Mouse (Mus musculus): ENCODE data around the gene Klrg1. TPM values are rescaled to one million over a fixed set of nuclear protein-coding genes. Genes with fewer than 3 reads are reported as not detected.

Gene Klrg1
- 0.40 and 0.43 TPM in 2 replicates for polyA plus RNA-seq (2015; fragmentation: Nextera tagmentation; extraction: Ambion mirVana)

- no peak within 1 kb of the TSS for H3K27ac ChIP-seq
- no peak within 1 kb of the TSS for H3K4me3 ChIP-seq
- ATAC-seq, result no peak
- no peaks in the 10 kb centered on the region for H3K4me1 ChIP-seq
- no peaks in the 10 kb centered on the region for H3K36me3 ChIP-seq (ENCODE audit: poor library complexity, severe bottlenecking)
- WGBS, result 86% methylated on average over 6 of the region's 6 CpGs
- H3K4me2 ChIP-seq, result no peak within 1 kb of the TSS
- H3K9me3 ChIP-seq (replicated peaks), result no peaks in the 10 kb centered on the region
- H3K27me3 ChIP-seq, result no peaks in the 10 kb centered on the region
- H3K9ac ChIP-seq, result no peak within 1 kb of the TSS
Observed at GRCm38 (mm10) chr6:122282782-122283181, at the start of gene Klrg1. Gene Klrg1, minus strand, starts transcription at chr6:122282882.

- 96% methylated on average over 6 of the region's 6 CpGs for WGBS
- H3K27ac ChIP-seq, result no peak overlapping the region
- no peak overlapping the region for H3K4me3 ChIP-seq
- H3K4me1 ChIP-seq, result no peaks in the 10 kb centered on the region
- H3K36me3 ChIP-seq (ENCODE audit: poor library complexity, severe bottlenecking), result peaks cover 77% of the 10 kb centered on the region
- H3K27me3 ChIP-seq, result no peaks in the 10 kb centered on the region
- H3K9ac ChIP-seq, result no peak overlapping the region
- no peaks in the 10 kb centered on the region for H3K9me3 ChIP-seq (replicated peaks)
- H3K4me2 ChIP-seq, result no peak overlapping the region
- no peak for ATAC-seq
Observed at GRCm38 (mm10) chr6:122325361-122325975, 42.8 kb upstream of the Klrg1 start.

DNA sequence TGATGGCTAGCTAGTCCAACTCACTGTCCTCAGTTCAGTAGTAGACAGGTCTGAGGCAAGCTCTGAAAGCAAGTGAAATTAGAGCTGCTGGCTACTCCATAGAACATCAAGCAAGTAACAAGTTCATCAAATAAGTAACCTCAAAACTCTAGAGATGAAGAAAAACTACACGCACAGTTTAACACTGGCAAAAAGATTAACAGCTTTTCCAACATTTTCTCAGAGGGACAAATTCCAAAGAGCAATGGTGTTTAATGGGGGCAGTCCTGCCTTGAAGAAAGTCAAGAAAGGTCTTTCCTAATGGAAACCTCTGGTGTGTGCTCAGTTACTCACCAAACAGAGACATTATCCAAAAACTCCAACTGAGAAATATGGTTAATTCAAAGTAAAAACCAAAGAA, 36.0 kb upstream of the Klrg1 start:
- no peak for ATAC-seq
- WGBS, result 100% methylated on average over 1 of the region's 1 CpGs
- no peaks in the 10 kb centered on the region for H3K9me3 ChIP-seq (replicated peaks)
- no peak overlapping the region for H3K4me2 ChIP-seq
- no peak overlapping the region for H3K4me3 ChIP-seq
- no peaks in the 10 kb centered on the region for H3K4me1 ChIP-seq
- peaks cover 98% of the 10 kb centered on the region for H3K36me3 ChIP-seq (ENCODE audit: poor library complexity, severe bottlenecking)
- H3K27me3 ChIP-seq, result no peaks in the 10 kb centered on the region
- no peak overlapping the region for H3K9ac ChIP-seq
- no peak overlapping the region for H3K27ac ChIP-seq

DNA sequence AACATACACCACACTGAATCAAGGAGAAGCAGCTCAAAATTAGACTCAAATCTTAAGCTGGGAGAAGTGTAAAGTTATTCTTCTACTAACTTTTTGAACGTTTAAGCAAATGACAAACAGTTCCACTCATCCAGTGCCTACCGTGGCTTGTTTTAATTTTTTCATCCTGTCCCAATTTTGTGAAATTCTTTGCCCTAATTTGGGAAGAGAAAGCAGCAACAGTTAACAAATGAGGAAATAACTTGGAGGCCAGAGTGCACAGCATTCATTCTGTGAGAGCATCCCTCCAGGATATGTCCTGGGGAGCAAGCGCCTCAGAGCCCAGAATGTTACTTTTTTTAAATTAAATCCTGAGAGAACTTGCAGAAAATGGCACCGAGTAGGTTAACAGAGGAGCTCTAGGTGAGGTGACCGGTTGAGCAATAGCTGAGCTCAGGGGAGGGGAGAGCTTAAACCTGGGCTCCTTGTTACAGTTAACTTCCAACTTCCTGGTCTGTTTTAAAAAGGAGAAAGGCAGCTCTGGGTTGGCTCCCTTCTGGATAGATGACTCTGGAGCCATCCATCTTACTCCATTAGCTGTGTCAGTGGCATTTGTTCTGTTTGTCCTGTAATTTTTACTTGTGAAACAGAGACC, 27.6 kb upstream of the Klrg1 start:
- H3K27ac ChIP-seq, result no peak overlapping the region
- H3K9ac ChIP-seq, result peak overlapping the region; percentile 88
- peak overlapping the region; percentile 80 for H3K4me2 ChIP-seq
- H3K9me3 ChIP-seq (replicated peaks), result no peaks in the 10 kb centered on the region
- ATAC-seq, result no peak
- WGBS, result 84% methylated on average over 5 of the region's 5 CpGs
- H3K4me1 ChIP-seq, result peaks cover 21% of the 10 kb centered on the region
- no peaks in the 10 kb centered on the region for H3K27me3 ChIP-seq
- peak overlapping the region; percentile 81; the same call in 1 of the 2 replicates for H3K4me3 ChIP-seq
- peaks cover 28% of the 10 kb centered on the region for H3K36me3 ChIP-seq (ENCODE audit: poor library complexity, severe bottlenecking)

GRCm38 (mm10) chr6:122309446-122309960, 26.8 kb upstream of the Klrg1 start:
- Histone ChIP-seq H3K27ac (peak overlapping the region; percentile 69; the same call in 1 of the 2 replicates), H3K36me3 (ENCODE audit: poor library complexity, severe bottlenecking) (peaks cover 20% of the 10 kb centered on the region)
- WGBS, result 12% methylated on average over 11 of the region's 11 CpGs

DNA sequence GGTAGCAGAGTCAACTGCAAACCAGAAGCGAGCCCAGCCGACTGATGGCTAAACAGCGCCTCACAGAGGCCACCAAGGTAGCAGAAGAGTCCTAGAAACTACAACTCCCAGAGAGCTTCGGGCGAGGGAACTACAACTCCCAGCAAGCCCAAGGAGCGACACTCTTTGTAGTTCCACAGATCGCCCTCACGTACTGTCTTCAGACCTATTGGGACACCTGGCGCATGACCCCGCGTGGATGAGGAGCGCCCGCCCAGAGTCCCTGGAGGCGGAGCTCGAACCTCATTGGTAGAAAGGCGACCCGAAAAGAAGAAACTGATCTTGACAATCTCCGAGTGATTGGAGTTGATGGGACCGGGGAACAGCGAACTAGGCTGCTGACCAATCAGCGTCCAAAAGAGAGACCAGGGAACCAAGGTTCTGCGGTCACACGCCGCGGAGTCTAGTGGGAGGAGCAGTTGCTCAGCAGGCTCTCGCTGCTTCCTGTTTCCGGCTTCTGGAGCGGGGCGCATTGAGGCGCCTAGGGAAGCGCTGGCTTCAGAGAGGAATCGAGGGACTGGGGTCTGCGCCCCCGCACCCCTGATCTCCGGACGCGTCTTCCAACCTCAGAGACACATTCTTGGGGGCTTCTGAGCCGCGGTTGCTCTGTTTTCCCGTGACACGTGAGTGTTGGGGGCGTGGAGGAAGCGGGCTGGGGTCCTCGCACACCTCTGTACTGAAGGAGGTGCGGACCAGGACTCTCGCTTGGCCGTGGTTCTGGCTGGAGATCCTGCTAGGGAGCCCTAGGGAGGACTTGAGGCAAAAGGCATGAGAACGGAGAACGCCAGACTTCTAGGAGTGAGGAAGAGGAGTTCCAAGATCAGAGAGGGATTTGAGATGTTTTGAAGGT, 26.1 kb upstream of the Klrg1 start, which contains the start of gene M6pr:
Gene M6pr, plus strand, starts transcription at position 216 of the 889 bp plus-strand sequence.
- WGBS, result under 1% methylated on average over 49 of the region's 49 CpGs
- H3K4me2 ChIP-seq, result peak within 1 kb of the TSS; percentile 80
- peaks cover 12% of the 10 kb centered on the region for H3K36me3 ChIP-seq (ENCODE audit: poor library complexity, severe bottlenecking)
- peak; percentile 99 for ATAC-seq
- H3K4me1 ChIP-seq, result peaks cover 21% of the 10 kb centered on the region
- peak within 1 kb of the TSS; percentile 69 for H3K27ac ChIP-seq
- H3K9ac ChIP-seq, result peak within 1 kb of the TSS; percentile 88
- no peaks in the 10 kb centered on the region for H3K9me3 ChIP-seq (replicated peaks)
- H3K27me3 ChIP-seq, result no peaks in the 10 kb centered on the region
- peak within 1 kb of the TSS; percentile 81 for H3K4me3 ChIP-seq

More at GRCm38 (mm10) chr6:122309446-122309960, 26.8 kb upstream of the Klrg1 start:
- peak overlapping the region; percentile 81 for H3K4me3 ChIP-seq
- no peak for ATAC-seq
- H3K9ac ChIP-seq, result peak overlapping the region; percentile 88
- no peaks in the 10 kb centered on the region for H3K9me3 ChIP-seq (replicated peaks)
- no peaks in the 10 kb centered on the region for H3K27me3 ChIP-seq
- H3K4me2 ChIP-seq, result peak overlapping the region; percentile 80
- H3K4me1 ChIP-seq, result peaks cover 21% of the 10 kb centered on the region

- ATAC-seq, result peak; percentile 39; the same call in 1 of the 2 replicates
- peaks cover 21% of the 10 kb centered on the region for H3K4me1 ChIP-seq
- H3K9ac ChIP-seq, result no peak overlapping the region
- whole genome bisulfite sequencing, result 68% methylated on average over 6 of the region's 6 CpGs
- no peak overlapping the region for H3K27ac ChIP-seq
- peak overlapping the region; percentile 23; the same call in 1 of the 2 replicates for H3K4me2 ChIP-seq
- peaks cover 6% of the 10 kb centered on the region for H3K36me3 ChIP-seq (ENCODE audit: poor library complexity, severe bottlenecking)
- H3K27me3 ChIP-seq, result no peaks in the 10 kb centered on the region
- peak overlapping the region; percentile 81 for H3K4me3 ChIP-seq
- H3K9me3 ChIP-seq (replicated peaks), result no peaks in the 10 kb centered on the region
Observed at GRCm38 (mm10) chr6:122308136-122308504, 25.4 kb upstream of the Klrg1 start.

GRCm38 (mm10) chr6:122306707-122307106, 24.0 kb upstream of the Klrg1 start:
- Histone ChIP-seq H3K27ac (no peak overlapping the region), H3K4me3 (no peak overlapping the region), H3K4me2 (no peak overlapping the region), H3K36me3 (ENCODE audit: poor library complexity, severe bottlenecking) (no peaks in the 10 kb centered on the region), H3K9ac (no peak overlapping the region), H3K4me1 (peaks cover 21% of the 10 kb centered on the region), H3K9me3 (replicated peaks) (no peaks in the 10 kb centered on the region), H3K27me3 (no peaks in the 10 kb centered on the region)
- WGBS, result 89% methylated on average over 4 of the region's 4 CpGs
- ATAC-seq, result no peak

GRCm38 (mm10) chr6:122304790-122305555, 22.3 kb upstream of the Klrg1 start:
- Histone ChIP-seq H3K9me3 (replicated peaks) (no peaks in the 10 kb centered on the region), H3K4me3 (no peak overlapping the region), H3K4me2 (no peak overlapping the region), H3K9ac (no peak overlapping the region), H3K27ac (no peak overlapping the region), H3K36me3 (ENCODE audit: poor library complexity, severe bottlenecking) (no peaks in the 10 kb centered on the region), H3K4me1 (peaks cover 8% of the 10 kb centered on the region), H3K27me3 (no peaks in the 10 kb centered on the region)
- 83% methylated on average over 12 of the region's 12 CpGs for WGBS
- no peak for ATAC-seq

GRCm38 (mm10) chr6:122304355-122304754, 21.7 kb upstream of the Klrg1 start:
- H3K4me2 ChIP-seq, result no peak overlapping the region
- no peak overlapping the region for H3K27ac ChIP-seq
- no peaks in the 10 kb centered on the region for H3K9me3 ChIP-seq (replicated peaks)
- H3K9ac ChIP-seq, result no peak overlapping the region
- WGBS, result 32% methylated on average over 6 of the region's 6 CpGs
- H3K27me3 ChIP-seq, result no peaks in the 10 kb centered on the region
- H3K4me3 ChIP-seq, result no peak overlapping the region
- H3K4me1 ChIP-seq, result peaks cover 1% of the 10 kb centered on the region
- H3K36me3 ChIP-seq (ENCODE audit: poor library complexity, severe bottlenecking), result no peaks in the 10 kb centered on the region
- ATAC-seq, result no peak

DNA sequence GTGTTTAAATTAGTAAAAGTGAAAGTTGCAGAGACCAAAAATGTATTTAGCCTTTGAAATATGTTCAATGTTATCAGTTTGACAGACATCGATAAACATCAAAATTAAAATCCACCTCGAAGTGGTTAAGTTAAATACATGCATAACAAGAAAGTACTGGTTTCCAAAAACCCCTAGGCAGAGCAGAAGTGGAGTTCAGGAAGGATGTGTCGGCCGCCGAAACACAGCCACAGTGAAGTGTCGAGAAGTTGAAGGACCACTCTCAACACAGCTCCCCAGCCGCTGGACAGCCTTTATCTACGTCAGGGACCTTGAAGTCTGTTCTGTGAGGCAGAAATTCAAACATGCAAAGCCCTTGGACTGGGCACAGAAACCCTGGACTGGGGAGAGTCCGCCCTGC, 20.8 kb upstream of the Klrg1 start:
- Histone ChIP-seq H3K9me3 (replicated peaks) (no peaks in the 10 kb centered on the region), H3K4me3 (no peak overlapping the region), H3K4me1 (no peaks in the 10 kb centered on the region), H3K4me2 (no peak overlapping the region), H3K27ac (no peak overlapping the region), H3K27me3 (no peaks in the 10 kb centered on the region), H3K9ac (no peak overlapping the region), H3K36me3 (ENCODE audit: poor library complexity, severe bottlenecking) (no peaks in the 10 kb centered on the region)
- 84% methylated on average over 9 of the region's 9 CpGs for WGBS
- no peak for ATAC-seq

Measured in forebrain, embryonic 13.5 days (tissue).